Mouse (Mus musculus): ENCODE data around the gene Hip1. TPM values are rescaled to one million over a fixed set of nuclear protein-coding genes. Genes with fewer than 3 reads are reported as not detected.

Gene Hip1
- polyA plus RNA-seq (2012; rRNA removed): 2.8 and 3.3 TPM in 2 replicates

DNA sequence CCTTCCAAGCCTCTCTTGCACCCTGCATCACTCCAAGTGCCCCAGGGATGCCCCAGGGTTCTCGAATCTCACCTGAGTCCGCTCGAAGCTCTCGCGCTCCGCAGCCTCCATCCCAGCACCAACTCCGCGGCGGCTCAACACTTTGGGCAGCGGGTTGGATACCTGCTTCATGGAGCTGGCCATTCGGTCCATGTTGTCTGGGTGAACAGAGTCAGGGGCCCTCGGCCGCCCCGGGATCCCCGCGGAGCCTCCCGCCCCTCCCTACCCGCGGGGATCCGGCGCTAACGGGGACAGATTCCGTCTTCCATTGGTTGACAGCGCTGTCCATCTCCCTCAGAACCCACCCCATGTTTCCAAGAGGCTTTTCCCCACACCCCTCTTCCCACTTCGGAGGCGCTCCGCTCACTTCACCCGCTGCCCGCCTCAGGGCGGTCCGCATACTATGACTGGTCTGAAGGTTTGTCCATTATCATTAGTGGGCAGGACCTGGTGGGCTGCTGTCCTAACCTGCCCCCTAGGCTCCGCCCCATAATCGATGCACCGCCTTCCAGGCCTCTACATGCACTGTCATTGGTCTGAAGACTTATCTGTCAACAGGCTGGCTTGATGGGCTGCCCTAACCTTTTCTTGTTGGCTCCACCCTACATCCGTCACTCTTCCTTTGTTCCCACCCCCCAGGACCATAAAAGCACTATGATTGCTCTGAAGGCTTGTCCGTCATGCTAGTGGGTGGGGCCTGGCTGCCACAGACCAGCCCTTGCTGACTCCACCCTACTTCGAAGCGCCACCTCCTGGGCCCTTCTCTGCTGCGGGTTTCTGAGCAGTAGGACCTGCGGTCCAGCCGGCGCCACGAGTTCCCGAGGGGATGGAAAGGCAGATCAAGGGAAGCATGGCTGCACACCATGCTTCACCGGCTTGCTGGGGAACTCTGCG is at the start of gene Hip1:
TSS of gene Hip1 (minus strand) at position 256 of the 933 bp plus-strand sequence.

DNA sequence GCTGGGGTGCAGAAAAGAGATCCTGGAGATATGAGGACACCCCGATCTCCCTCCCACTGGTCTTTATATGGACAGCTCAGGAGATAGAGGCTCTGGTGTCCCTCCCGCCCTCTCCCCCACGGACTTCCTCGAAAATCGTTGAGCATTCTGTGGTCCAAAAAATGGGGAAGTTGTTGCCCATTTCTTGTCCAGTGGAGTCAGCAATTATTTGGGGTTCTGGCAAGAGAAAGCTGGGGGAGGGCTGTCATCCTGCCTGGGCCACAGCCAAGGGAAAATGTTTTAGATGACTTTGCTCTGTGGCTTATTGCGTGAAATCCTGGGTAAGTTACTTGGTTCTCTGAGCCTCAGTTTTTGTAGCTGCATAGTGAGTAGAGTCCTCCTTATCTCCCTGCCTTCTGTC is 28.1 kb upstream of the Hip1 start, which contains the start of gene Ccl24:
TSS of gene Ccl24 (minus strand) at position 44 of the 400 bp plus-strand sequence.

DNA sequence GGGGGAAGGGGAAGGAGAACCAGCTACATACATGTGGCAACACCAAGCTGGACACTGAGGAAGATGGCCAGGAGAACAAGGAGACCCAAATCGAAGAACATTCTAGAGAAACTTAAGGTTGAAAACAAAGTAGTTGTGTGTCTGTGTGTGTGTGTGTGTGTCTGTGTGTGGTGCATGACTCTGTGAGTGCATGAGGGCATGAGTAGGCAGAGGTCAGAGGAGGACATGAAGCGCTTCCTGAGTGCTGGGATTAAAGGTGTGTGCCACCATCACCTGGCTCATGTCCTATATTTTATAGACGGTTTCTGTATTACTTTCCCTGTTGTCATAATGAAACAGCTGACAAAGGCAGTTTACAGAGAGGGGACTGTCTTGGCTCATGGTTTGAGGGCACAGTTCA is 18.5 kb upstream of the Hip1 start, which contains the start of gene Ccl26:
TSS of gene Ccl26 (minus strand) at position 101 of the 400 bp plus-strand sequence.

DNA sequence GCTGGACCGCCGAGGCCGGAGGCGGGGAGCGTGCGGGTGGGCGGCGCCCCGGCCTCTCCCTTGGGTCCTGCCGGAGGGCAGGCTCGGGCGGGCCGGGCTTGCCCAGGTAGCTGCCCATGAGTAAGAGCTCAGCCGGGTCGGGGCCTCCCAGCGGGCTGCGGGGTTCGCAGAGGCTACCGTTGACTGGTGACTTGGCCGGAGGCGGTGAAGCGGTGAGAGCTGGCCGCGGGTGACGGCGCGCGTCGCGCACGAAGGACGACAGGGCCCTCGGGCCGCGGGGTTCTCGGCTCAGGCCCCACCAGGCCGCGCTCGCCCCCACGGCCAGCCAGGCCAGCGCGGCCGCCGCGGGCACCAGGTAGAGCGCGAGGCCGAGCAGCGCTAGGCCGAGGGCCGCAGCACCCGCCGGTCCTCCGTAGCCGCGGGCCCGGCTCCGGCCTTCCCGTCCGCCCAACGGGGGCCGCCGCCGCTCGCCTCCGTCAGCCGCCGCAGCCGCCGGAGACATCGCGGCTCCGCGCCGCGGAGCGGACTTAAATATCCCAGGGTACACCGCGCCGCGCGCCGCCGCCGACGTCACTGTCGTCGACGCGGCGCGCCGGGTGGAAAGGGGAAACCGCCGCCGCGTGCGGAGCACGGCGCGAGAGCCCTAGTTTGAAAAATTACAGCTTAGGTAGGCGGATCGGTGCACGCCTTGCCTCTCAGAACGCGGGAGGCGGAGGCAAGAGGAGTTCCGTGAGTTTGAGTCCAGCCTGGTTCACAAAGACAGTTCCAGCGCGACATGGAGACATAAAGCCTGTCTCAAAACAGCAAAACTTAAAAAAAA is 150.7 kb downstream of the Hip1 start, which contains the start of gene Pom121:
TSS of gene Pom121 (minus strand) at position 543 of the 820 bp plus-strand sequence.

DNA sequence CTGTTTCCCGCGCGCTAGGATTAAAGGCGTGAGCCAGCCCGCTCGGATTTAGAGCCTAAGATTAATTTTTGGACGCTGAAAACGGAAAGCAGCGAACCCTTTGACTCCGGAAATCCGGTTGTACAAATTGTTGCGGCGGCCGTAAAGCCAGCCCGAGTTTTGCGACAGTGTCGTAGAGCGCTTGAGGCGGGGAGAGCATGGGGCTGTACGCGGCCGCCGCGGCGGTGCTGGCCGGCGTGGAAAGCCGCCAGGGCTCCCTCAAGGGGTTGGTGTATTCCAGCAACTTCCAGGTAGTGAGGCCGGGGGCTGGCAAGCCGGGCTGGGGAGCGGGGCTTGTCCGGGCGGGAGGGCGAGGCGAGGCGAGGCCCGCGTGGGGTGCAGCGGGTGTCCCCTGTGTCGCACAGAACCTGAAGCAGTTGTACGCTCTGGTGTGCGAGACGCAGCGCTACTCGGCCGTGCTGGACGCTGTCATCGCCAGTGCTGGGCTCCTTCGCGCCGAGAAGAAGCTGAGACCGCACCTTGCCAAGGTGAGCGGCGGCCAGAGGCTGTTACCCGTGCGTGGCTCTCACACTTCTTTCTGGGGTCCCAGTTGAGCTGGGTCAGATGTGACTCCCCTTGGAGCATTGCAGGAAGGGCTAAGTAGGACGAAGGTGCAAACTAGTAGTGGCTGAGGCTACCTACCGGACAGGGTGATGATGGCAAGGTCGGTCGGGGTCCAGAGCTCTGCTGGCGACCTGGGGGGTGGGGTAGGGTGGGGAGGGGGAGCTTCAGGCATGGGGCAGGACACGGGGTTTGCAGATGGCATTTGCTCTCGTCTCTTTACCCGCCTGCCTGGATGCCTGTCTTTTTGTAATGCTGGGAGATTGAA is 174.9 kb downstream of the Hip1 start, which contains the start of gene Nsun5:
TSS of gene Nsun5 (plus strand) at position 167 of the 868 bp plus-strand sequence.

Other genes with a start within 250 kb of the Hip1 start
- gene Fkbp6, start 195.1 kb downstream of the Hip1 start, polyA plus RNA-seq (2012; rRNA removed): 0.07 TPM in 1 of 2 replicates, not detected in the other
- not detected in 2 replicates for gene Trim50, start 191.8 kb downstream of the Hip1 start, polyA plus RNA-seq (2012; rRNA removed)
- 9.6 and 9.8 TPM in 2 replicates for gene Nsun5, start 175.2 kb downstream of the Hip1 start, polyA plus RNA-seq (2012; rRNA removed)
- gene Pom121, start 150.6 kb downstream of the Hip1 start, polyA plus RNA-seq (2012; rRNA removed): 3.0 and 3.6 TPM in 2 replicates
- gene Ccl26, start 18.4 kb upstream of the Hip1 start, polyA plus RNA-seq (2012; rRNA removed): not detected in 2 replicates
- gene Ccl24, start 27.9 kb upstream of the Hip1 start, polyA plus RNA-seq (2012; rRNA removed): 10.4 and 22.5 TPM in 2 replicates
- 5.5 and 7.7 TPM in 2 replicates for gene Rhbdd2, start 87.5 kb upstream of the Hip1 start, polyA plus RNA-seq (2012; rRNA removed)
- 137 and 194 TPM in 2 replicates for gene Por, start 124.9 kb upstream of the Hip1 start, polyA plus RNA-seq (2012; rRNA removed)
- gene Tmem120a, start 199.3 kb upstream of the Hip1 start, polyA plus RNA-seq (2012; rRNA removed): 9.3 and 10.8 TPM in 2 replicates
- 0.12 and 0.13 TPM in 2 replicates for gene Styxl1, start 233.3 kb upstream of the Hip1 start, polyA plus RNA-seq (2012; rRNA removed)
- 216 and 219 TPM in 2 replicates for gene Mdh2, start 233.4 kb upstream of the Hip1 start, polyA plus RNA-seq (2012; rRNA removed)

Measured in liver, embryonic 18 days (tissue).